Mouse (Mus musculus) liver, embryonic 14.5 days (tissue): Measurements from ENCODE around the gene Zkscan6.

Experiments used
- CTCF ChIP-seq: IDR thresholded peaks from 2 replicates; pipeline ENCODE4 v1.5.1; 2016; ENCODE audit warnings: antibody characterized with exemption, low read depth, control low read depth
- EP300 ChIP-seq: IDR thresholded peaks from 2 replicates; pipeline ENCODE4 v1.6.1; 2016; ENCODE audit warnings: antibody characterized with exemption, low read depth

GRCm38 (mm10) chr11:65812088-65812487 is 5.1 kb downstream of the Zkscan6 start:
- no peak for TF ChIP-seq CTCF
- TF ChIP-seq EP300, result no peak
